Mouse (Mus musculus) embryonic facial prominence, embryonic 14.5 days (tissue): ENCODE results near the gene Galnt18. TPM values are rescaled to one million over a fixed set of nuclear protein-coding genes. Genes with fewer than 3 reads are reported as not detected.

Experiments used
- ATAC-seq: fragments of 200-750 bp; cut with Nextera tagmentation; 2 replicates; pipeline ENCODE4 v1.8.0; 2017; ENCODE audit warnings: low read depth, moderate number of reproducible peaks, moderate TSS enrichment
- DNase-seq: peaks from one replicate; pipeline ENCODE4 v3.0.0-alpha.2; 2015; ENCODE audit warnings: low spot score
- H3K27ac ChIP-seq: fragments of 300-500 bp; sonication (generic); replicated peaks from 2 replicates; pipeline ENCODE4 v1.5.1; 2014; ENCODE audit warnings: low read depth, mild to moderate bottlenecking, low read length, moderate library complexity
- H3K27me3 ChIP-seq: fragments of 300-500 bp; sonication (generic); replicated peaks from 2 replicates; pipeline ENCODE4 v1.6.1; 2014; ENCODE audit warnings: low read length; ENCODE audit not compliant: control insufficient read depth, insufficient read depth
- H3K36me3 ChIP-seq: fragments of 300-500 bp; sonication (generic); 2 replicates; pipeline ENCODE4 v1.6.1; 2014; ENCODE audit warnings: low read length, mixed read lengths; ENCODE audit not compliant: control insufficient read depth, insufficient read depth
- H3K4me1 ChIP-seq: fragments of 300-500 bp; sonication (generic); 2 replicates; pipeline ENCODE4 v1.6.1; 2014; ENCODE audit warnings: antibody characterized with exemption, low read length; ENCODE audit not compliant: control insufficient read depth, insufficient read depth
- H3K4me2 ChIP-seq: fragments of 300-500 bp; sonication (generic); 2 replicates; pipeline ENCODE4 v1.6.1; 2014; ENCODE audit warnings: low read depth, mild to moderate bottlenecking, low read length, moderate library complexity, mixed read lengths
- H3K4me3 ChIP-seq: fragments of 300-500 bp; sonication (generic); 2 replicates; pipeline ENCODE4 v1.5.1; 2014; ENCODE audit warnings: low read depth, mild to moderate bottlenecking, low read length
- H3K9ac ChIP-seq: fragments of 300-500 bp; sonication (generic); 2 replicates; pipeline ENCODE4 v1.6.1; 2014; ENCODE audit warnings: low read depth, mild to moderate bottlenecking, low read length, moderate library complexity, mixed read lengths
- H3K9me3 ChIP-seq: fragments of 300-500 bp; sonication (generic); 2 replicates; pipeline ENCODE4 v1.6.1; 2016; ENCODE audit warnings: low read length; ENCODE audit not compliant: control insufficient read depth
- WGBS: fragments of 180-500 bp; shearing (Covaris S2); extraction: QIAGEN DNeasy Blood & Tissue Kit; methylation state at CpG from one replicate; pipeline ENCODE4 v1.1.7; 2014; 5-methylcytosine and 5-hydroxymethylcytosine counted together
- polyA plus RNA-seq: library from polyadenylated mRNA; unstranded; fragments of >200 nt; fragmentation: Nextera tagmentation; extraction: Ambion mirVana; gene quantifications from 2 replicates; pipeline ENCODE4 v1.2.1, GENCODE M21; 2014

The Galnt18 gene
- polyA plus RNA-seq, 1 experiment from 2014 or later = 19.2 TPM

DNA sequence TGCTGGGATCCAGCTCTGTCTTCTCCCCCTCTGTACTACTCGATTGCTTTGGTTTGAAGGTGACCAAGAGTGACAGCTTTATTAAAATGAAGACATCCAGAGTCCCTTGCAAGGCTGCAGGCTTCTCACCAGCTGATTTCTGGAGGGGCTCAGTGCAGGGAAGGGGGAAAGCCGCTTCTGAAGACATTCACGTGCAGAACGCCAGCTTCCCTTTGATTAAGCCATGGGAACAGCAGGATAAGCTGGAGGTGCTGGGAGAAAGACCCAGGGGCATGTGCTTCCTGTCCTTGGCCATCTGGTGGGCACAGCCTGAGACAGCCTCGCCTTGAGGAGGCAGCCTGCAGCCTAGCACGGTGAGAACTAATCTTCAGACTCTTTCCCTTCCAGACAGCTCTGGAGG, 17.0 kb downstream of the Galnt18 start:
- WGBS = 32% methylated on average over 6 of the region's 6 CpGs
- H3K27me3 ChIP-seq = no peaks in the 10 kb centered on the region
- no peak overlapping the region for H3K4me3 ChIP-seq
- H3K36me3 ChIP-seq = no peaks in the 10 kb centered on the region
- ATAC-seq (no peak; the same call in 1 of the 2 replicates), DNase-seq (no peak)
- no peak overlapping the region for H3K27ac ChIP-seq
- peaks cover 6% of the 10 kb centered on the region; the same call in 1 of the 2 replicates for H3K4me1 ChIP-seq
- no peak overlapping the region for H3K9ac ChIP-seq
- no peak overlapping the region for H3K4me2 ChIP-seq
- H3K9me3 ChIP-seq = no peaks in the 10 kb centered on the region

DNA sequence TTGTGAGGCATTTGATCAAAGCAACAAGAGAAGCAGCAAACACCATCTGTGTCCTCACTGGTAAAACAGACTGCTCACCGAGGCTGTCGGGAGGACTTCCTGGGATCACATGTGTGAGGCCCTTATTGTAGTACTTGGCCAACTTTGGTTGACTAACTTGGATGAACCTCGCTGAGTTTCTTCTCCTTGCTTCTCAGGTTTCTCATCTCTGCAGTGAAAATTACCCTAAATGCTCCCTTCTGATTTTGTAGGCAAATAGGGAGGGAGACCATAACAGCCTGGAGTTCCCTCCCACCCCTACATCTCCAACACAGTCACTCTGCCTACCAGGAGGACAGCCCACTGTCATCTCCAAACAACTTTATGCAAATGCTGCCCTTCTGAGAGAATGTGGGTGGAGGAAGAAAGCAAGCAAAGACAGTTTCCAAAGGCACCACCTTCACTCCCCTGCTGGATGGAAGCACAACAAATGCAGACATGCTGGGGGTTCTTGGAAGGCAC, 31.2 kb downstream of the Galnt18 start:
- ATAC-seq (no peak), DNase-seq (no peak)
- Histone ChIP-seq H3K4me3 (no peak overlapping the region), H3K9me3 (no peaks in the 10 kb centered on the region), H3K36me3 (no peaks in the 10 kb centered on the region), H3K4me1 (peaks cover 19% of the 10 kb centered on the region), H3K9ac (no peak overlapping the region), H3K27ac (no peak overlapping the region), H3K4me2 (no peak overlapping the region), H3K27me3 (no peaks in the 10 kb centered on the region)
- WGBS = 72% methylated on average over 3 of the region's 3 CpGs

DNA sequence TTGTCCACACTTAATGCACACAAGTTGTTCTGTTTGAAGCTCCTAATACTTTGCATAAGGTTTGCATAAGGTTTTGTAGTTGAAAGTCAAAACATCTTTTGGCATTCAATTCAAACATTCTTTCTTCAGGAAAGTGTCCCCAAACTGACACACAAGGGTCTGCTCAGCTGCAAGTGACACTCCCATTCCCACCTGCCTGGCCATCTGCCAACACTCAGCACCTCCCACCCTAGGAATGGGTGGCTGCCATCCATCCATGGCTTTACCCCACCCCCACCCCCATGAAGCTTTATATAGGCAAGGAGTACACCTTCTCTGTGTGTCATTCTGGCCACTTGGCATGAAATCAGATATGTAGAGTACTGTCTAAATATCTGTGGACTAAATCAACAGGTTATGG, 35.0 kb downstream of the Galnt18 start:
- H3K27ac ChIP-seq = no peak overlapping the region
- no peak overlapping the region for H3K4me2 ChIP-seq
- H3K36me3 ChIP-seq = no peaks in the 10 kb centered on the region
- ATAC-seq (peak; percentile 53), DNase-seq (no peak)
- H3K9ac ChIP-seq = no peak overlapping the region
- no peaks in the 10 kb centered on the region for H3K27me3 ChIP-seq
- no peak overlapping the region for H3K4me3 ChIP-seq
- H3K9me3 ChIP-seq = no peaks in the 10 kb centered on the region
- peaks cover 24% of the 10 kb centered on the region for H3K4me1 ChIP-seq

DNA sequence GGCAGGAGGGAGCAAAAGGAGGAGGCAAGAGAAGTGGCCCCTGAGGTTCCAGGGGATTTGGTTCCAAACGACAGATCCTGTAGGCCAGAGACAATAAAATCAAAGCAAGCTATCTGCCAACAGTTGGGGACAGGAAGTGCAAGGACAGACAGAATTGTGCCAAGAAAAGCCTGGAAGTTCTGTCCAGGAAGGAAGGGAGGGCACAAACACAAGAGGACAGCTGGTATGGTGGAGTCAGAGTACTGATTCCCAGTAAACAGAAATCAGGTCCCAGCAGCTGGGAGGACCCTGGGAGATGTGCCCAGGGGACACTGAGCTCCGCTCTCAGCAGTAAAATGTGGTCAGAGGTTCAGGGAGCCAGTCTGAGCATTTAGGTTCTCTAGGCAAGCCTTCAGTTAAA, 38.2 kb downstream of the Galnt18 start:
- H3K27ac ChIP-seq = no peak overlapping the region
- H3K36me3 ChIP-seq = no peaks in the 10 kb centered on the region
- 39% methylated on average over 2 of the region's 2 CpGs for WGBS
- H3K27me3 ChIP-seq = no peaks in the 10 kb centered on the region
- no peaks in the 10 kb centered on the region for H3K9me3 ChIP-seq
- no peak overlapping the region for H3K4me3 ChIP-seq
- ATAC-seq (no peak), DNase-seq (no peak)
- H3K4me2 ChIP-seq = no peak overlapping the region
- no peak overlapping the region for H3K9ac ChIP-seq
- H3K4me1 ChIP-seq = peaks cover 31% of the 10 kb centered on the region

DNA sequence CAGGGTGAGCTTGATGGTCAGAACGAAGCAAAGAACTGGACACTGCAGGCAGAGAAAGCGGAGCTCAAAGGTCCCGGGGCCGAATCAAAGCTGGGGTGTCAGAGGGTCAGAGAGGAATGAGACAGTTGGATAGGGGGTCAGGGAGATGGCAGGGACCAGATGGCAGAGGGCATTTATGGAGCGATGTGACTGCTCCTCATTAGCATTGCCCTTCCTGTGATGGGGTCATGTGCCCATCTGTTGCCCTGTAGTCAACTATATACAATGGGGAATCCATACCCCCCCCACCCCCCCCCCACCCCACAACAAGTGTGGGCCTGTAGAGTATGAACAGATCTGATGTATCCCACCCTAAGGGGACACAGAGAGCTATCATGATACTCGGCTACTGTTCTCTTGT, 39.7 kb downstream of the Galnt18 start:
- H3K9me3 ChIP-seq = no peaks in the 10 kb centered on the region
- H3K9ac ChIP-seq = no peak overlapping the region
- H3K27me3 ChIP-seq = no peaks in the 10 kb centered on the region
- 34% methylated on average over 6 of the region's 6 CpGs for WGBS
- H3K27ac ChIP-seq = no peak overlapping the region
- H3K4me2 ChIP-seq = no peak overlapping the region
- H3K36me3 ChIP-seq = no peaks in the 10 kb centered on the region
- ATAC-seq (0 out of 2 replicates have a peak, but pooled peaks have one; percentile 15), DNase-seq (no peak)
- H3K4me3 ChIP-seq = no peak overlapping the region
- H3K4me1 ChIP-seq = peaks cover 23% of the 10 kb centered on the region

DNA sequence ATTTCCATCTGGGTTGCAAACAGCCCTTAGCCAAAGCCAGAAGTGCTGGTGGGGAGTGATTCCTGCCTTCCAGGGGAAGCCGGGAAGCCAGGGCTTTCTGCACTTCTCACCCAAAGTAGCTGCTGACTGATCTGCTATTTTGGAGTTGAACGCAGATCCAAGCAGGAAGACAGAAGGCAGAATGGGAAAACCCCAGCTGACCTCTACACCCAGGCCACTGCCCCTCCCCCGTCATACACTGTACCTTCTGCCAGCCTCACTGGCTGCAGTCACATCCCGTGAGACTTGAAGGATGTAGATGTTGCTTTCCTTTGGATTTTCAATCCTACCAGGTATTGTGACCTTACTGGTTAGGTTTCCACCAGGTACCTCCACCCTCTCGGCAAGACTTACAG, 40.4 kb downstream of the Galnt18 start:
- H3K9ac ChIP-seq = no peak overlapping the region
- no peak overlapping the region for H3K4me2 ChIP-seq
- H3K27me3 ChIP-seq = no peaks in the 10 kb centered on the region
- H3K9me3 ChIP-seq = no peaks in the 10 kb centered on the region
- ATAC-seq (no peak), DNase-seq (no peak)
- H3K4me3 ChIP-seq = no peak overlapping the region
- WGBS = 47% methylated on average over 5 of the region's 5 CpGs
- H3K27ac ChIP-seq = no peak overlapping the region
- peaks cover 16% of the 10 kb centered on the region for H3K4me1 ChIP-seq
- H3K36me3 ChIP-seq = no peaks in the 10 kb centered on the region

DNA sequence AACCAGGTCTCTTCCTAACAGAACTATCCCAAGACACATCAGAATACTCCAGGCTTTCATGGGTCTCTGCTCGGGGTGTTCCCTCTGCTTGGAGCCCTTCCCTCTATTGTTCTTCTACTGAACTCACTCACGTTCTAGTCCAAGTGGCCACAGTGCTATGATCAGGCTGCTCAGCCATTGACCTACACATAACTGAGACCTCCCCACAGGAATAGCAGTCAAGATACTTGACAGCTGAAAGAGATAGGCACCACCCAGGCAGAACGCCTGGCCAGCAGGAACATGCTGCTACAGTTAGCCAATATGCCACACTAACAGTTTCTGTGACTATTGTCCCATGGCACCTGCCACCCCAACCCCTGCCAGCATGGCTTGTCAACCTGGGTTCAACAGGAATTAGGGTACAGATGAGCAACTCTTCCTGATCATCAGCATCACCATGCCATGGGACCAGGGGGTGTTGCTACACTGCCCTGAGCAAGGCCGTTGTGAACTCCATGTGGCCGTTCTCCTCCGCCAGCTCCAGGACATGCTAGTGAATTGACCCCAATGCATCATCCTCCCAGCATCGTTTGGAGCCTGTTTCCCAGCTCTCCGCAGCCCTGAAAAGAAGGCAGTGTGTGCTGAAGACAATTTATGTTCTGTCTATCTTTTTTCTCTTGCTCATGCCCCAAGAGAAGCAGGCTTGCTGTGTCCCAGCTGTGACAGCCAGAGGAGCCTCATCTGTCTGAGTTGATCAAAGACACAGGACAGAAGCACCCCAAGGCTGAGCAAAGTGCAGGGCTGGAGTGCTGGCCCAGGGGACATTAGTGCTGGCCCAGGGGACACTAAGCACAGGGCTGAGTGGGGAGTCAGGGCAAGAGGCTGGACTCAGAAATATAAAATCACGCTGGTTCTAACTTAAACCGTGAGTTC, 41.1 kb downstream of the Galnt18 start:
- Histone ChIP-seq H3K9ac (no peak overlapping the region), H3K4me2 (no peak overlapping the region), H3K4me1 (peaks cover 13% of the 10 kb centered on the region), H3K27ac (no peak overlapping the region), H3K27me3 (no peaks in the 10 kb centered on the region), H3K36me3 (no peaks in the 10 kb centered on the region), H3K9me3 (no peaks in the 10 kb centered on the region), H3K4me3 (no peak overlapping the region)
- DNase-seq (no peak), ATAC-seq (no peak)
- WGBS = 62% methylated on average over 10 of the region's 10 CpGs

DNA sequence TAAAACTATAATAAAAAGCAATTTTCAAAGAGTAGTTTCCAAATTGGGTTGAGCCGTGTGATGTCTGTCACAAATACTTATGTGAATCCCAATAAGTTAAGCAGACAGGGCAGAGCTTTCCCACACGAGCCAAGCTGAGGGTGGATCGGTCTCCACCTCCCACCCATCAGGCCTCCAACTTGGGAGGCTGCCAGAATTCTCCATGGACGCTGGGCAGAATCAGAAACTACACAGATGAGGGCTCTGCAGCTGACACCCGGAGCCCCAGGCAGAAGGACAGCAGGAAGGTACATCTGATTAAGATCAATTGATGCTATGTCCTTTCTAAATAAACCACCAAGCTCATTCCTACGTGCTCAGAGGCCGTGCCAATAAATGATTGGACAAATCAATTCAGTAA, 42.4 kb downstream of the Galnt18 start:
- ATAC-seq = no peak
- peaks cover 13% of the 10 kb centered on the region for H3K4me1 ChIP-seq

DNA sequence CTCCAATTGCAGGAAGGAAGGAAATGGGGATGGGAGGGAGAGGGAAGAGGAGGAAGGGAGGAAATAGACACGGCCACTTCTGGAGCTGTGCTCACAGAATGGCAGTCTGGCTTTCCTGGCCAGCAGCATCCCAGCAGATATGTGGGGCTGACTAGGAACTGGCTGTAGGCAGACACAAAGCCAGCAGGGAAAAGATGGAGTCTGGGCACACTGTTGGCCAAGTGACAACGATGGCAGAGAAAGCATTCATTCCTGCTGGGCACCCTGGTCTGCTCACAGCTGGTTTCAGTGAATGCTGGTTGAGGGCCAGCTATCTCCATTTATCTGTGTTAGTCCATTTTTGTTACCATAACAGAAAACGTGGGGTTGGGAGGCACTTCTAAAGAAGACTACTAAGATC, 43.4 kb downstream of the Galnt18 start:
- Histone ChIP-seq H3K4me2 (no peak overlapping the region), H3K36me3 (no peaks in the 10 kb centered on the region), H3K9me3 (no peaks in the 10 kb centered on the region), H3K9ac (no peak overlapping the region), H3K27ac (no peak overlapping the region), H3K4me1 (peaks cover 13% of the 10 kb centered on the region), H3K27me3 (no peaks in the 10 kb centered on the region), H3K4me3 (no peak overlapping the region)
- 71% methylated on average over 3 of the region's 3 CpGs for WGBS
- no peak for ATAC-seq
- DNase-seq = no peak

More for the DNA sequence above, 42.4 kb downstream of the Galnt18 start:
- H3K9ac ChIP-seq = no peak overlapping the region
- no peaks in the 10 kb centered on the region for H3K36me3 ChIP-seq
- WGBS = 48% methylated on average over 7 of the region's 7 CpGs
- no peak overlapping the region for H3K27ac ChIP-seq
- no peak for DNase-seq
- no peaks in the 10 kb centered on the region for H3K27me3 ChIP-seq
- H3K4me2 ChIP-seq = no peak overlapping the region
- no peaks in the 10 kb centered on the region for H3K9me3 ChIP-seq
- H3K4me3 ChIP-seq = no peak overlapping the region
